Mouse (Mus musculus) limb, embryonic 13.5 days (tissue): Measurements from ENCODE around the gene Cnga2. TPM values are rescaled to one million over a fixed set of nuclear protein-coding genes. Genes with fewer than 3 reads are reported as not detected.

Experiments used
- ATAC-seq: fragments of 200-750 bp; cut with Nextera tagmentation; 2 replicates; pipeline ENCODE4 v1.8.0; 2017; ENCODE audit warnings: low read depth, moderate number of reproducible peaks, moderate TSS enrichment; ENCODE audit not compliant: low FRiP score
- H3K27ac ChIP-seq: fragments of 300-500 bp; sonication (generic); 2 replicates; pipeline ENCODE4 v1.5.1; 2015; ENCODE audit warnings: inconsistent platforms, mild to moderate bottlenecking, moderate library complexity
- H3K27me3 ChIP-seq: fragments of 300-500 bp; sonication (generic); 2 replicates; pipeline ENCODE4 v1.6.1; 2015; ENCODE audit warnings: mild to moderate bottlenecking, inconsistent platforms
- H3K36me3 ChIP-seq: fragments of 300-500 bp; sonication (generic); 2 replicates; pipeline ENCODE4 v1.6.1; 2015; ENCODE audit warnings: inconsistent platforms, mild to moderate bottlenecking, moderate library complexity
- H3K4me1 ChIP-seq: fragments of 300-500 bp; sonication (generic); 2 replicates; pipeline ENCODE4 v1.6.1; 2015; ENCODE audit warnings: inconsistent platforms
- H3K4me2 ChIP-seq: fragments of 300-500 bp; sonication (generic); replicated peaks from 2 replicates; pipeline ENCODE4 v1.6.1; 2015; ENCODE audit warnings: inconsistent platforms, mild to moderate bottlenecking, moderate library complexity
- H3K4me3 ChIP-seq: fragments of 300-500 bp; sonication (generic); 2 replicates; pipeline ENCODE4 v1.5.1; 2015; ENCODE audit warnings: moderate library complexity, mild to moderate bottlenecking, inconsistent platforms
- H3K9ac ChIP-seq: fragments of 300-500 bp; sonication (generic); 2 replicates; pipeline ENCODE4 v1.6.1; 2015; ENCODE audit warnings: mild to moderate bottlenecking, inconsistent platforms
- H3K9me3 ChIP-seq: fragments of 300-500 bp; sonication (generic); 2 replicates; pipeline ENCODE4 v1.6.1; 2016; ENCODE audit warnings: inconsistent platforms
- WGBS: fragments of 180-500 bp; shearing (Covaris S2); methylation state at CpG from one replicate; pipeline ENCODE4 v1.1.7; 2015; 5-methylcytosine and 5-hydroxymethylcytosine counted together
- polyA plus RNA-seq: library from polyadenylated mRNA; unstranded; fragments of >200 nt; fragmentation: Nextera tagmentation; extraction: Ambion mirVana; gene quantifications from 2 replicates; pipeline ENCODE4 v1.2.1, GENCODE M21; 2015

Cnga2 gene
- polyA plus RNA-seq, 1 experiment from 2014 or later = 0.06 TPM

- no peak overlapping the region for H3K4me2 ChIP-seq
- no peaks in the 10 kb centered on the region for H3K4me1 ChIP-seq
- ATAC-seq = no peak
- H3K9me3 ChIP-seq = no peaks in the 10 kb centered on the region
- H3K36me3 ChIP-seq = no peaks in the 10 kb centered on the region
- no peak overlapping the region for H3K9ac ChIP-seq
- H3K27me3 ChIP-seq = no peaks in the 10 kb centered on the region
- 71% methylated on average over 2 of the region's 2 CpGs for WGBS
- no peak overlapping the region for H3K4me3 ChIP-seq
- no peak overlapping the region for H3K27ac ChIP-seq
Measured at GRCm38 (mm10) chrX:71983205-71983604, 8.4 kb upstream of the Cnga2 start.

GRCm38 (mm10) chrX:71983775-71984174 is 7.9 kb upstream of the Cnga2 start:
- 92% methylated on average over 1 of the region's 1 CpGs for WGBS
- no peak overlapping the region for H3K9ac ChIP-seq
- H3K4me2 ChIP-seq = no peak overlapping the region
- no peaks in the 10 kb centered on the region for H3K36me3 ChIP-seq
- H3K4me1 ChIP-seq = no peaks in the 10 kb centered on the region
- H3K27me3 ChIP-seq = no peaks in the 10 kb centered on the region
- no peak overlapping the region for H3K4me3 ChIP-seq
- H3K9me3 ChIP-seq = no peaks in the 10 kb centered on the region
- no peak for ATAC-seq
- H3K27ac ChIP-seq = no peak overlapping the region

GRCm38 (mm10) chrX:71995972-71996371 is 4.3 kb downstream of the Cnga2 start:
- no peaks in the 10 kb centered on the region for H3K9me3 ChIP-seq
- no peak overlapping the region for H3K4me2 ChIP-seq
- H3K36me3 ChIP-seq = no peaks in the 10 kb centered on the region
- 64% methylated on average over 1 of the region's 1 CpGs for WGBS
- H3K4me1 ChIP-seq = no peaks in the 10 kb centered on the region
- H3K27me3 ChIP-seq = peaks cover 3% of the 10 kb centered on the region; the same call in 1 of the 2 replicates
- no peak for ATAC-seq
- H3K4me3 ChIP-seq = no peak overlapping the region
- no peak overlapping the region for H3K27ac ChIP-seq
- H3K9ac ChIP-seq = no peak overlapping the region

GRCm38 (mm10) chrX:72009930-72010329 is 18.3 kb downstream of the Cnga2 start:
- H3K9me3 ChIP-seq = no peaks in the 10 kb centered on the region
- H3K4me1 ChIP-seq = no peaks in the 10 kb centered on the region
- no peak overlapping the region for H3K9ac ChIP-seq
- no peak for ATAC-seq
- H3K36me3 ChIP-seq = no peaks in the 10 kb centered on the region
- H3K27ac ChIP-seq = no peak overlapping the region
- 0 out of 2 replicates have a peak, but pooled peaks cover 3% of the 10 kb centered on the region for H3K27me3 ChIP-seq
- no peak overlapping the region for H3K4me2 ChIP-seq
- H3K4me3 ChIP-seq = no peak overlapping the region

GRCm38 (mm10) chrX:72012236-72012635 is 20.6 kb downstream of the Cnga2 start:
- WGBS = 70% methylated on average over 9 of the region's 9 CpGs
- no peak overlapping the region for H3K9ac ChIP-seq
- H3K4me2 ChIP-seq = no peak overlapping the region
- no peaks in the 10 kb centered on the region for H3K36me3 ChIP-seq
- H3K9me3 ChIP-seq = no peaks in the 10 kb centered on the region
- H3K4me3 ChIP-seq = no peak overlapping the region
- H3K4me1 ChIP-seq = no peaks in the 10 kb centered on the region
- H3K27ac ChIP-seq = no peak overlapping the region
- ATAC-seq = no peak
- no peaks in the 10 kb centered on the region for H3K27me3 ChIP-seq

GRCm38 (mm10) chrX:72012804-72013203 is 21.2 kb downstream of the Cnga2 start:
- no peak overlapping the region for H3K4me2 ChIP-seq
- 25% methylated on average over 3 of the region's 3 CpGs for WGBS

GRCm38 (mm10) chrX:72022241-72022640 is 30.6 kb downstream of the Cnga2 start:
- 92% methylated on average over 1 of the region's 1 CpGs for WGBS
- no peak overlapping the region for H3K9ac ChIP-seq
- H3K27me3 ChIP-seq = no peaks in the 10 kb centered on the region

More at GRCm38 (mm10) chrX:72012804-72013203, 21.2 kb downstream of the Cnga2 start:
- no peaks in the 10 kb centered on the region for H3K27me3 ChIP-seq
- no peak overlapping the region for H3K4me3 ChIP-seq
- H3K9me3 ChIP-seq = no peaks in the 10 kb centered on the region
- no peak overlapping the region for H3K27ac ChIP-seq
- no peak for ATAC-seq
- no peaks in the 10 kb centered on the region for H3K36me3 ChIP-seq
- H3K4me1 ChIP-seq = no peaks in the 10 kb centered on the region
- no peak overlapping the region for H3K9ac ChIP-seq

GRCm38 (mm10) chrX:72022750-72023398 is 31.2 kb downstream of the Cnga2 start:
- H3K36me3 ChIP-seq = no peaks in the 10 kb centered on the region
- H3K27ac ChIP-seq = no peak overlapping the region
- H3K4me3 ChIP-seq = no peak overlapping the region
- H3K27me3 ChIP-seq = no peaks in the 10 kb centered on the region
- ATAC-seq = no peak
- no peaks in the 10 kb centered on the region for H3K4me1 ChIP-seq
- H3K9me3 ChIP-seq = no peaks in the 10 kb centered on the region
- 35% methylated on average over 10 of the region's 10 CpGs for WGBS
- H3K9ac ChIP-seq = no peak overlapping the region
- no peak overlapping the region for H3K4me2 ChIP-seq

More at GRCm38 (mm10) chrX:72022241-72022640, 30.6 kb downstream of the Cnga2 start:
- no peaks in the 10 kb centered on the region for H3K4me1 ChIP-seq
- ATAC-seq = no peak
- H3K36me3 ChIP-seq = no peaks in the 10 kb centered on the region
- no peaks in the 10 kb centered on the region for H3K9me3 ChIP-seq
- H3K27ac ChIP-seq = no peak overlapping the region
- no peak overlapping the region for H3K4me3 ChIP-seq
- no peak overlapping the region for H3K4me2 ChIP-seq

- no peaks in the 10 kb centered on the region for H3K36me3 ChIP-seq
- H3K4me2 ChIP-seq = no peak overlapping the region
- H3K9ac ChIP-seq = no peak overlapping the region
- no peaks in the 10 kb centered on the region for H3K4me1 ChIP-seq
- H3K27me3 ChIP-seq = no peaks in the 10 kb centered on the region
- H3K9me3 ChIP-seq = no peaks in the 10 kb centered on the region
- H3K4me3 ChIP-seq = no peak overlapping the region
- H3K27ac ChIP-seq = no peak overlapping the region
- ATAC-seq = no peak
- WGBS = 74% methylated on average over 3 of the region's 3 CpGs
Measured at GRCm38 (mm10) chrX:72023542-72023941, 31.9 kb downstream of the Cnga2 start.

- H3K9me3 ChIP-seq = no peaks in the 10 kb centered on the region
- no peak overlapping the region for H3K4me3 ChIP-seq
- H3K27me3 ChIP-seq = no peaks in the 10 kb centered on the region
- no peaks in the 10 kb centered on the region for H3K36me3 ChIP-seq
- 59% methylated on average over 3 of the region's 3 CpGs for WGBS
- H3K4me1 ChIP-seq = no peaks in the 10 kb centered on the region
- no peak overlapping the region for H3K9ac ChIP-seq
- no peak overlapping the region for H3K27ac ChIP-seq
- ATAC-seq = no peak
- H3K4me2 ChIP-seq = no peak overlapping the region
Measured at GRCm38 (mm10) chrX:72044056-72044455, 52.4 kb downstream of the Cnga2 start.

GRCm38 (mm10) chrX:72047918-72048317 is 56.3 kb downstream of the Cnga2 start:
- 67% methylated on average over 2 of the region's 2 CpGs for WGBS
- Histone ChIP-seq H3K4me2 (no peak overlapping the region), H3K27ac (no peak overlapping the region), H3K27me3 (no peaks in the 10 kb centered on the region), H3K9ac (no peak overlapping the region), H3K4me3 (no peak overlapping the region), H3K36me3 (no peaks in the 10 kb centered on the region), H3K4me1 (no peaks in the 10 kb centered on the region), H3K9me3 (no peaks in the 10 kb centered on the region)
- no peak for ATAC-seq
